Mouse (Mus musculus): Measurements from ENCODE around the gene Cdk6. TPM values are rescaled to one million over a fixed set of nuclear protein-coding genes. Genes with fewer than 3 reads are reported as not detected.
A peak's percentile ranks its signal among the peaks of the same experiment; 100 is the strongest.
"Not testable (repeated sequence)": the region's sequence is repeated elsewhere in the genome, so short reads cannot be mapped to it uniquely, and the experiment has no call there.

Cdk6 gene
- polyA plus RNA-seq, 1 experiment from 2014 or later: 31.7 TPM

DNA sequence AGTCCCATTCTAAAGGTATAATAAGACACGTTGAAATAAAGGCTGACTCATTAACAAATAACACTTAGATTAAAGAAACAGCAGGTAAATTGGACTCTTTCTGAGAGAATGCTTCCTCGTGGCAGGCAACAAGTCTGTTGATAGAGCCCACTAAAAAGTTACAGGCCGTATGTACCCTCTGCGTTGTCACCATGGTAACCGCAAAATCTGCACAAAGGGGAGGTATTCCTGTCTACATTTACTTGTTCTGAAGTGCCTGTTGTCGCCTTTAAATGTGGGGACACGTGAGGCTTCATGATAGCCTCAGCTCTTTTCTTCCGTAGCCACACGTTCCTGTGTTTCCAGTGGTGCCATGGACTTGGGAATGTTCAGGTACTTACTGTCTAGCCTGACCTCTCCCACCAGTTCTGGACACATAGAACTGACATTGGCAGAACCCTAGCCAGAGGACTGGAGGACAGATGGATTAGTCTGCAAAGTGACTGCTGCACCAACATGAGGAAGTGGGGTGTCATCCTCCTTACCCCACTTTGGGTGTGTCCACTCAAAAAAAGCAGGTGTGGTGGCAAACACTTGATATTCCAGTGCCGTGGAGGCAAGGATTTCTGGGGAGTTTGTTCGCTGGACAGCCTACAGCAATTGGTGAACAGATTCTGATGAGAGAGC lies 55.8 kb downstream of the Cdk6 start:
- no peak overlapping the region for H3K27ac ChIP-seq
- no peaks in the 10 kb centered on the region for H3K27me3 ChIP-seq
- 82% methylated on average over 11 of the region's 11 CpGs for WGBS
- H3K4me2 ChIP-seq: no peak overlapping the region
- no peaks in the 10 kb centered on the region for H3K9me3 ChIP-seq (replicated peaks)
- ATAC-seq (replicated peaks; ENCODE audit: insufficient number of reproducible peaks, insufficient read depth, low FRiP score, low read depth): no peak
- 0 out of 2 replicates have a peak, but pooled peaks cover 3% of the 10 kb centered on the region for H3K36me3 ChIP-seq
- no peak overlapping the region for H3K9ac ChIP-seq
- H3K4me1 ChIP-seq (replicated peaks): no peaks in the 10 kb centered on the region
- no peak overlapping the region for H3K4me3 ChIP-seq

DNA sequence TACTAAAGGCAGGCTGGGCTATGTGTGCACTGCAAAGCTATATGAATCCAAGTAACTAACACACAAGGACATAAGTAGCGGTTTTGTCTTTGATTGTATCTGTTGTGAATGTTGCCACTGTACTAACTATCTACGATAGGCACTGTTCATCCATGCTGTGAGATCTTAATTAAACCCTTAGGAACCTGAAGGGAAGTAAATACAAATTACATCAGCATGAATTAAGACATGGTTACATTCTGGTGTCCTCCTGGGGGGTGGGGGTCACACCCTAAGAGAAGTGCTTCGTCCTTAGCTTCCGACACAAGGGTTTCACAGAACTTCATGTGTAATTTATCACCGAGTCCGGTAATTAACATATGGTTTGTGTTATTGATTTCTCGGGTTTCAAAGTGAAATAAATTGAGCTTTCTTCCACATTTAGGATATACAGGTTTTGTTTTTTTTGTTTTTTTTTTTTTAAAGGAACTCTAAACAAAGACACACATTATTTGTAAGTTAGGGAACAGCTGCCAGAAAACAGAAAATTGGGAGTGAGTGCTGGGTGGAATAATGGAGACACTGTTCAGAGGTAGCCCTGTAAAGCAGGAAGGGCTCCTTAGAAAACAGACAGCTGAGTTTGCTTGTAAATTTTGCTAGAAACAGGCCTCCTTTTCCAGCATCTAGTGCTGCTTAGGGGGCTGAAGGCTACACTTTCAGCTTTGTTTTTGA lies 58.7 kb downstream of the Cdk6 start:
- H3K4me1 ChIP-seq (replicated peaks): no peaks in the 10 kb centered on the region
- no peaks in the 10 kb centered on the region for H3K9me3 ChIP-seq (replicated peaks)
- no peak overlapping the region for H3K27ac ChIP-seq
- H3K9ac ChIP-seq: no peak overlapping the region
- WGBS: 83% methylated on average over 7 of the region's 7 CpGs
- no peak for ATAC-seq (replicated peaks; ENCODE audit: insufficient number of reproducible peaks, insufficient read depth, low FRiP score, low read depth)
- no peaks in the 10 kb centered on the region for H3K27me3 ChIP-seq
- H3K4me3 ChIP-seq: no peak overlapping the region
- no peaks in the 10 kb centered on the region for H3K36me3 ChIP-seq
- no peak overlapping the region for H3K4me2 ChIP-seq

DNA sequence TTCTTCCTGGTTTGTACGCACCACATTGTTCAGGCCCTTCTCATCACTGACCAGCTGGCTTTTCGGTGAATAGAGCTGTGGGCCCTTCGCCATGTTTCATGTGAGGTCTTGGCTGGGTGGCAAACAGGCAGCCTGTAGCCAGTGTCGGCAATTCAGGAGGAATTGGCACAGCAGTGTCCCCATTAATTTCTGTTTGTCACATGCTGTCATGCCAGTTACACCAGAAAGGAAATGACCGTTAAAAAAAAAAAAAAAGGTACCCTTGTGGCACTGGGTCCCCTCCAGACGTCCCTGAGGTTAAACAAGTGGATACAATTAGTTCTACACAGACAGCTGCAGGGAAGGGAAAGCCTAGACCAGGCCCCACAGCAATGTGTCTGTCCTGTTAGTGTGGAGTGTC lies 63.8 kb downstream of the Cdk6 start:
- no peaks in the 10 kb centered on the region for H3K4me1 ChIP-seq (replicated peaks)
- no peak overlapping the region for H3K9ac ChIP-seq
- H3K9me3 ChIP-seq (replicated peaks): no peaks in the 10 kb centered on the region
- H3K4me3 ChIP-seq: no peak overlapping the region
- H3K27me3 ChIP-seq: no peaks in the 10 kb centered on the region
- H3K36me3 ChIP-seq: no peaks in the 10 kb centered on the region
- 71% methylated on average over 6 of the region's 6 CpGs for WGBS
- no peak overlapping the region for H3K27ac ChIP-seq
- no peak for ATAC-seq (replicated peaks; ENCODE audit: insufficient number of reproducible peaks, insufficient read depth, low FRiP score, low read depth)
- H3K4me2 ChIP-seq: no peak overlapping the region

DNA sequence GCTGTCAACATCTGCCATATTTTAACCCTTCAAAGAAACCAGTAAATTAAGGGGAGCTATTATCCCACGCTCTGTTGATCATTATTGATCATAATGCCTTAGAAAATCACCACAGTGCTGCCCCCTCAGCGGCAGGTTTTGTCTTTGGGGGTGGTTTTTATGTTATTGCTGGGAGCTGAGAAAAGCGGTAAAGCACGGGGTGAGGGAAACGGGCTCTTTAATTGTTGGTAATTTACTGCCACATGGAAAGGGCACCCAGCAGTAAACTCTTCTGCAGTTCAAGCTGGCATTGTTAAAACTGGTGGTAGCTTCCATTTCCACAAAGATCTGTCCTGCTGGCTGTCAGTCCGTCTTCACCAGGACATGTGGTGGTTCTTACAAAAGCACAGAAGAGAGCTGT lies 64.2 kb downstream of the Cdk6 start:
- Histone ChIP-seq H3K27me3 (no peaks in the 10 kb centered on the region), H3K4me3 (no peak overlapping the region), H3K4me2 (no peak overlapping the region), H3K4me1 (replicated peaks) (no peaks in the 10 kb centered on the region), H3K36me3 (no peaks in the 10 kb centered on the region), H3K9me3 (replicated peaks) (no peaks in the 10 kb centered on the region), H3K9ac (no peak overlapping the region), H3K27ac (no peak overlapping the region)
- 83% methylated on average over 6 of the region's 6 CpGs for WGBS
- ATAC-seq (replicated peaks; ENCODE audit: insufficient number of reproducible peaks, insufficient read depth, low FRiP score, low read depth): no peak

DNA sequence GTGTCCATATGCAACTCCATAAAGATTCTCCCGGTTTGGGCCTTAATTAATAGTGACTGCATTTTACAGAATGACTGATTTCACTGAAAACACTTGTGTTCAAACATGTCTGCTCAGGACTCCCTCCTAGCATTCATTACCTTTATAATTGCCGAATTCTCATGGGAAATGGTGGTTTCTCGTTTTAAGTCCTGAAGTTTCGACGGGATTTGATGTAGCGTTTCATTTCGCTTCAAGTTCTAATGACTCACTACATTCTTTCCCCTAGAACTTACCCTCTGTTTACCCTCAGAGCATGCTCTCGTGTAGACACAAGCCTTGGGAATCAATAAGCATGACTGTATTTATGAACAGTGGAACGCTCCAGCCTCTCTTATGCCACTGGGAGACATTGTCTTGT lies 66.6 kb downstream of the Cdk6 start:
- no peak for ATAC-seq (replicated peaks; ENCODE audit: insufficient number of reproducible peaks, insufficient read depth, low FRiP score, low read depth)
- no peak overlapping the region for H3K4me3 ChIP-seq
- WGBS: 86% methylated on average over 9 of the region's 9 CpGs
- no peak overlapping the region for H3K9ac ChIP-seq
- no peaks in the 10 kb centered on the region for H3K27me3 ChIP-seq
- no peaks in the 10 kb centered on the region for H3K9me3 ChIP-seq (replicated peaks)
- H3K36me3 ChIP-seq: no peaks in the 10 kb centered on the region
- peaks cover 2% of the 10 kb centered on the region; the same call in 1 of the 2 replicates for H3K4me1 ChIP-seq (replicated peaks)
- no peak overlapping the region for H3K27ac ChIP-seq
- H3K4me2 ChIP-seq: no peak overlapping the region

DNA sequence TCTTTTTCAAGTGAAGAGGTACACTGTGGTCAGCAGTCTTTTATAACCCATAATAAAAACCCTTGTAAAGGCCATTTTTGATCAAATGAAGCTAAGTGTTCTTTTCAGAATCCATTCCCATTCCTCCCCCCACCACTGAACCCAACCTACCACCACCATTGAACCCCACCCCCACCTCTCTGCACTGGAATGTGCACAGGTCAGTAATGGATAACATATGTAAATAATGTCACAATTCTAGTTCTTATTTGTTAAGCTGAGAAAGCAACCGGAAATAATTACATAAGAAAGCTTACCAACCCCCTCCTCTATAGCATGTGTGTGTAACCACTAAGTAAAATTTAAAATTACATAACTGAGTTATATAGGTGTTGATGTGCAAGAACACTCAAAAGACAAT lies 76.9 kb downstream of the Cdk6 start:
- H3K9me3 ChIP-seq (replicated peaks); H3K4me2 ChIP-seq; ATAC-seq (replicated peaks; ENCODE audit: insufficient number of reproducible peaks, insufficient read depth, low FRiP score, low read depth); H3K27me3 ChIP-seq; H3K4me3 ChIP-seq; H3K9ac ChIP-seq; H3K36me3 ChIP-seq; H3K27ac ChIP-seq: not testable (repeated sequence)
- WGBS: 89% methylated on average over 1 of the region's 1 CpGs
- peaks cover 18% of the 10 kb centered on the region for H3K4me1 ChIP-seq (replicated peaks)

DNA sequence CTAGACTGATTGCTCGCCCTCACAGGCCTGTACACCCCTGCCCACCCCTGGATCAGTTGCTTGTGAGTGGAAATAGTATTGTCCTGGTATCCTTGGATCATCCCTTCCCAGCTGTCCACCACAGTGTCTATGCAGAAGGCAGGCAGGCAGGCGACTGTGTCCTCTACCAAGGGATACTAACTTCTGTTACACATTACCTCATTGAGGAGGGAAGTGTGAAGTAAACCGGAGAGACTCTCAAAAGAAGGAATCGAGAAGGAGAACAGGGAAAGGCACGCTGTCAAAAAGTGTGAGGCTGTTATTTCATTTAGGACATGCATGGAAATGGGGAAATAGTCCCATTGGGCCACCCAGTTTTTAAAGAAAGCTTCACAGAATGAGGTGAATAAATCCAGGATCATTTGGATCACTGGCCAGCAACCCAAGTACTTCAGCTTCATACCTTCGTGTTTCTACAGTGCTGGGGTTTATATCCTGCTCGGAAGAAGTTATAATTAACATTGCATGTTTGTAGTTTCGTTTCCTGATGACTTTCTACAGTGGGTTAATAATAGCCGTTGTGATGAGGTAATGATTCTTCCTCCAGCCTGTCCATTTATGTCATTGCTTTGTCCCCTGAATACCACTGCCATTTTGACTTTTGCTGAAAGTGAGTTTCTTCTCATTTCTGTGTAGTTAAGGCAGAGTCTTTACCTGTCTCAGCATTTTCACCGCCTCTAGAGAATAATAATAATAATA lies 79.0 kb downstream of the Cdk6 start:
- Histone ChIP-seq H3K4me2 (peak overlapping the region; percentile 14; the same call in 1 of the 2 replicates), H3K36me3 (no peaks in the 10 kb centered on the region), H3K4me3 (no peak overlapping the region), H3K27ac (peak overlapping the region; percentile 69), H3K9me3 (replicated peaks) (no peaks in the 10 kb centered on the region), H3K4me1 (replicated peaks) (peaks cover 12% of the 10 kb centered on the region), H3K27me3 (no peaks in the 10 kb centered on the region), H3K9ac (no peak overlapping the region)
- ATAC-seq (replicated peaks; ENCODE audit: insufficient number of reproducible peaks, insufficient read depth, low FRiP score, low read depth): no peak; the same call in 1 of the 2 replicates
- WGBS: 59% methylated on average over 10 of the region's 10 CpGs

DNA sequence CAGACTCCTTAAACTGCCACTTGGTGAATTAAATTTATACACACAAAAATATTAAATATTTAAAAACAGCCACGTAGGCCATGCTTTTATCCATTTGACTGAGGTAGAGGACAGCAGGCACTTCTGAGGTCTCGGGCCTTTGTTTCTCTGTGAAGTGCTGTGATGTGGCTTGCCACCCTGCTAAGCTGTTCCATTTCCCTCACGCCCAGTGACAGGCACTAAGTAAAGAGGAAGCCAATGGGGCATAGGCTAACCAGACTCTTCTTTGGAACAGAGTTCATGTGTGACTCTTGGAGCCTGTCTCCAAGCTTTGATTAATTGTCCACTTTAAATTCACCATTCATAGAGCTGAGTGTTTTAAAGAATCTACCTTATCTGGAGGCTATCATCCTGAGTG lies 79.5 kb downstream of the Cdk6 start:
- H3K27me3 ChIP-seq: no peaks in the 10 kb centered on the region
- peak overlapping the region; percentile 69 for H3K27ac ChIP-seq
- WGBS: 65% methylated on average over 3 of the region's 3 CpGs
- H3K4me1 ChIP-seq (replicated peaks): peaks cover 9% of the 10 kb centered on the region
- H3K9me3 ChIP-seq (replicated peaks): no peaks in the 10 kb centered on the region
- no peak overlapping the region for H3K9ac ChIP-seq
- no peak overlapping the region for H3K4me3 ChIP-seq
- no peak overlapping the region; the same call in 1 of the 2 replicates for H3K4me2 ChIP-seq
- no peaks in the 10 kb centered on the region for H3K36me3 ChIP-seq
- no peak for ATAC-seq (replicated peaks; ENCODE audit: insufficient number of reproducible peaks, insufficient read depth, low FRiP score, low read depth)

DNA sequence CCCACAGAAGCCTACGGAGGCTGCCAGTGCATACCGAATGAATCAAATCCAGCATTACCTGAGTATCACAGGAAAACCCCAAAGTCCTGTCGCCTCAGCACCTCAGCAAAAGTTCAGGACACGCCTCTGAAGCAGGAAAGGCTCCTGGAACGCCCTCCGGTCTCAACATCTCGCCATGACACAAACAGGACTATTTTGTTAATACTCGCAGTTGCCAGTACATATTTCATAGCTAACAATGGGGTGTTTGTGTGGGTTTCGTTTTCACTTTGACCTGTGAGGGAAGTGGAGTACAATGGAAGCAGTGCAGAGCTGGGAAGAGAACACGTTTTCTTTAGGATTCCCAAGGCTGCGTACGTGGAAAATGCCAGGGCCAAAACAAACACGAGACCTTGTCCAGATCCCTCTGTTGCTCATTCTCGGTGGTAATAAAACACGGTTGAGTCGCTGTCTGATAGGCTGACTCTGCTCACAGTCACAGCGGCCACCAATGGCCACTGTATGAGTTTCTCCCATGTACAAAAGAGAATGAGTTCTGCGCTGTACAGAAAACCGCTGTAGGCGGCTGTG lies 91.9 kb downstream of the Cdk6 start:
- not testable (repeated sequence) for H3K4me3 ChIP-seq; H3K36me3 ChIP-seq; H3K9ac ChIP-seq; H3K4me1 ChIP-seq (replicated peaks); H3K9me3 ChIP-seq (replicated peaks); ATAC-seq (replicated peaks; ENCODE audit: insufficient number of reproducible peaks, insufficient read depth, low FRiP score, low read depth); H3K27me3 ChIP-seq
- Histone ChIP-seq H3K27ac (peak overlapping the region; percentile 27; the same call in 1 of the 2 replicates), H3K4me2 (peak overlapping the region; percentile 23; the same call in 1 of the 2 replicates)
- 64% methylated on average over 20 of the region's 20 CpGs for WGBS

DNA sequence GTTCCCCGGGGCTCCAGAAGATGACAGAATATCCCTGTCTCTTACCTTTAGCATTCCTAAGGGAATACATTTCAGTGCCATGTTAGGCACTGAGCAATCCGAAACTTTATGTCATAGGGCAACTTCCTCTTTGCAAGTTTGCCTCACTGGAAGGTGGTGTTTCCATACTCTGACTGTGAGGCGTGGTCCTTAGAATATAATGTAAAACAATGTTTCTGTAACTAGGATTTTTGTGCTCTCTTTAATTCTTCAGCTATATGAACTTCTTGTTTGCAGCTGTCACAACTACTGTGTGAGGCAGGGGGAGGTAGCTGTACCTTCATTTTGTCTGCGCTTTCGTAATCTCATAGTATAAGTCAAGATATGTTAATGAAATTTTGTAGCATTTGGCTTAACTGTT lies 92.8 kb downstream of the Cdk6 start:
- H3K27me3 ChIP-seq; H3K4me3 ChIP-seq; H3K9me3 ChIP-seq (replicated peaks); H3K36me3 ChIP-seq; H3K9ac ChIP-seq; H3K4me2 ChIP-seq; ATAC-seq (replicated peaks; ENCODE audit: insufficient number of reproducible peaks, insufficient read depth, low FRiP score, low read depth); H3K4me1 ChIP-seq (replicated peaks); H3K27ac ChIP-seq: not testable (repeated sequence)
- 91% methylated on average over 5 of the region's 5 CpGs for WGBS

DNA sequence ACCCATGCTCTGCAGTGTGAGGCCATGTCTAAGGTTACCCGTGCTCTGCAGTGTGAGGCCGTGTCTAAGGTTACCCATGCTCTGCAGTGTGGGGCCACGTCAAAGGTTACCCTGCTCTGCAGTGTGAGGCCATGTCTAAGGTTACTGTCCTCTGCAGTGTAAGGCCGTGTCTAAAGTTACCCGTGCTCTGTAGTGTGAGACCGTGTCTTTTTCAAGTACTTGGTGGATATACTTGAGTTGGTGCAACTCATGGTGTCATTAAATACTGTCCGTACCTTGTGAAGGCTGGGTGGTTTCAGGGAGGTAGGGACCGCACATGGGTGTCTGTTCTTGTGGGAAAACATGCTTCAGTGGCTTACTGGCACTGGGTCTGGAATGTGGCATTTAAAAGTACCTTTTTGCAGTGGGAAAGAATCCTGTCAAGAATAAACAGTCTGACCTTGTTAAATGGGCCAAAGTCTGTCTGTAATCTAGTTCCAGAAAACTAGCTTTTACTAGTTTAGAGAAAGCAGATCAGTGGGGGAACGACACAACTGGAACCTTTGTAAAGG lies 97.2 kb downstream of the Cdk6 start:
- not testable (repeated sequence) for H3K9ac ChIP-seq; H3K4me1 ChIP-seq (replicated peaks); H3K9me3 ChIP-seq (replicated peaks); H3K4me2 ChIP-seq; ATAC-seq (replicated peaks; ENCODE audit: insufficient number of reproducible peaks, insufficient read depth, low FRiP score, low read depth); H3K36me3 ChIP-seq; H3K4me3 ChIP-seq; H3K27ac ChIP-seq; H3K27me3 ChIP-seq
- 71% methylated on average over 9 of the region's 9 CpGs for WGBS
